ENCODE assay signal across 8 mouse cellular contexts in genomic region chr9:64447522-64447921, GRCm38 (mm10).
DNase-seq lines count a peak whose midpoint lies in the region; ATAC-seq lines count a peak whose summit lies in the region.

No protein-coding gene starts in this region.

- no peaks in the 10 kb centered on the region for H3K36me3 ChIP-seq in forebrain, embryonic 16.5 days (ENCODE audit: control insufficient read depth, insufficient read depth)
- H3K36me3 ChIP-seq in hindbrain, embryonic 15.5 days, result no peaks in the 10 kb centered on the region

- peaks cover 27% of the 10 kb centered on the region for H3K4me1 ChIP-seq in forebrain, embryonic 16.5 days (replicated peaks; ENCODE audit: control insufficient read depth, insufficient read depth, low read length)
- peaks cover 33% of the 10 kb centered on the region for H3K4me1 ChIP-seq in hindbrain, embryonic 15.5 days (replicated peaks)

- H3K9me3 ChIP-seq in forebrain, embryonic 16.5 days (ENCODE audit: control insufficient read depth, low read length), result no peaks in the 10 kb centered on the region
- no peaks in the 10 kb centered on the region for H3K9me3 ChIP-seq in hindbrain, embryonic 15.5 days

- WGBS in forebrain, embryonic 16.5 days, result 25% methylated on average over 6 of the region's 6 CpGs
- 41% methylated on average over 6 of the region's 6 CpGs for WGBS in hindbrain, embryonic 15.5 days

- H3K4me2 ChIP-seq in forebrain, embryonic 16.5 days (ENCODE audit: low read length), result no peak overlapping the region; the same call in 1 of the 2 replicates
- 0 out of 2 replicates have a peak overlapping the region, but pooled peaks have one; percentile 7 for H3K4me2 ChIP-seq in hindbrain, embryonic 15.5 days

- H3K4me3 ChIP-seq in forebrain, embryonic 16.5 days (replicated peaks; ENCODE audit: low read length), result no peak overlapping the region
- H3K4me3 ChIP-seq in hindbrain, embryonic 15.5 days, result no peak overlapping the region

- ATAC-seq in forebrain, embryonic 16.5 days, result peak; percentile 59; the same call in 1 of the 2 replicates
- no peak for ATAC-seq in hindbrain, embryonic 15.5 days (ENCODE audit: low FRiP score, low read depth)

- H3K9ac ChIP-seq in forebrain, embryonic 16.5 days (replicated peaks; ENCODE audit: low read depth, low read length), result no peak overlapping the region
- peak overlapping the region; percentile 3; the same call in 1 of the 2 replicates for H3K9ac ChIP-seq in hindbrain, embryonic 15.5 days

- H3K27ac ChIP-seq in forebrain, embryonic 16.5 days (ENCODE audit: low read length), result 0 out of 2 replicates have a peak overlapping the region, but pooled peaks have one; percentile 42
- H3K27ac ChIP-seq in hindbrain, embryonic 15.5 days (replicated peaks), result peak overlapping the region; percentile 48

- H3K27me3 ChIP-seq in forebrain, embryonic 16.5 days (replicated peaks; ENCODE audit: control insufficient read depth, insufficient read depth, low read length), result no peaks in the 10 kb centered on the region
- no peaks in the 10 kb centered on the region for H3K27me3 ChIP-seq in hindbrain, embryonic 15.5 days

- DNase-seq in retina, postnatal 1 day, result peak; percentile 32
- no peak for DNase-seq in retina, embryonic 14.5 days (ENCODE audit: low spot score)
- peak; percentile 33 to 50 for DNase-seq in layer of hippocampus, postnatal 14 days (ENCODE audit: low spot score in 2 of 2)
- DNase-seq in lung, postnatal 14 days, result peak; percentile 39
- peak; percentile 61 for DNase-seq in yolk sac, embryonic 10.5 days (ENCODE audit: low spot score)
- no peak for DNase-seq in spleen, adult 12 weeks (ENCODE audit: low spot score)

Comparison
In these comparisons a context has a peak if more than half of its experiments do, and no peak if none do; other contexts are left out.
1. DNase-seq: peak in retina, postnatal 1 day (single experiment), layer of hippocampus, postnatal 14 days (2 of 2), lung, postnatal 14 days (single experiment) and yolk sac, embryonic 10.5 days (single experiment); none in retina, embryonic 14.5 days (single experiment) and spleen, adult 12 weeks (single experiment).